Mouse (Mus musculus): ENCODE results near the gene Mapt.

Mapt gene

DNA sequence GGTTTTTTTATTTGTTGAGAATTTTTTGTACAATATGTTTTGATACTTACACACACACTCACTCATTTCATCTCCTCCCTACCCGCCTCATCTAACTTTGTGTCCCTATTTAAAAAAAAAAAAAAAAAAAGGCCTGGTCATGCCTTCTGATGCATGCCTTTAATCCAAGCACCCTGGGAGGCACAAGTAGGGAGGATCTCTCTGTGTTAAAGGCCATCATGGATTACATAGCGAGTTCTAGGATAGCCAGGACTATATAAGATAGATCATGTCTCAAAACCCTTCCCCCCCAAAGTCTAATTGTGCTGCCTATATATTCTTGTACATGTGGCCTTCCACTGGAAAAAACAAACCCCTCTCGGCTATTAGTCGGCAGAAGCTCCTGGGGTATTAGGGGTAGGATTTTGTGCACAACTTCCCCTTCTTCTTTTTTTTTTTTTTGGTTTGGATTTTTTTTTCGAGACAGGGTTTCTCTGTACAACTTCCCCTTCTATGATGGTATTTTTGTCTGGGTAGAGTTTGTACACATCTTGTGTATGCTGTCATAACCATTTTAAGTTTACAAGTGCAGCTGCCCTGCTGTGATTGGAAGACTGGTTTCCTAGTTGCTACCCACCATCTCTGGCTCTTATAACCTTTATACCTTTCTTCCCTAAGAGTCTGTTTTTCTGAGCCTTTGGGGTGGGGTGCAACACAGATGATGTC lies 136.4 kb downstream of the Mapt start:
- no peak for DNase-seq (ENCODE audit: extremely low spot score, low spot score)

DNA sequence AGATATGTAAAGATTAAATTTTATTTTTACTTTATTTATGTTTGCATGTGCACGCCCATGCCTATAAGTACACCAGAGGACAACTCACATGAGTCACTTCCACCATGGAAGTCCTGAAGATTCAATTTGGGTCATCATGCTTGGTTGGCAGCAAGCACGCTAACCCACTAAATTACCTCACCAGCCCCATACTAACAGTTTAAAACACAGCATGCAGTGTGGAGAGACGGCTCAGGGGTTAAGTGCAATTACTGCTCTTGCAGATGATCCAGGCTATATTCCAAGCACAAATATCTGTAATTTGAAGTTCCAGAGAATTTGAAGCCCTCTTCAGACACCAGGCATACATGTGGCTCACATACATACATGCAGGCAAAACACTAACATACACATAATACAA lies 145.1 kb downstream of the Mapt start:
- no peak for DNase-seq (ENCODE audit: extremely low spot score, low spot score)

DNA sequence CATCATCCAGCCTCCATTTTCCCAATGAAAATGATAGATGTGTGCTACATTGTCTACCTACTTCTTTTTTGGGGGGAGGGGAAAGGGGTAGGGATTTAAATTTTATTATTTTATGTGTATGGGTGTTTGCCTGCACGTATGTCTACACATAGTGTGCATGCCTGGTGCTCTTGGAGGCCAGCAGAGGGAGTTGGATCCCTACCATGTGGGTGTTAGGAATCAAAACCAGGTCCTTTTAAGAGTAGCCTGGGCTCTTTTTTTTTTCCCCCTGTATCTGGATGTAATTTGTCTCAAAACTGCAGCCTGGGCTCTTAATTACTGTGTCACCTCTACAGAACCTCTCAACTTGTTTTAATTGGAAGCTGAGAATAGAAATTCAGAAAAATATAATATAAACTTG lies 148.4 kb downstream of the Mapt start:
- DNase-seq (ENCODE audit: extremely low spot score, low spot score), result no peak

Measured in neural tube, embryonic 10.5 days (tissue).